Mouse (Mus musculus) neural tube, embryonic 14.5 days (tissue): ENCODE data around the gene Ifih1. TPM values are rescaled to one million over a fixed set of nuclear protein-coding genes. Genes with fewer than 3 reads are reported as not detected.

Experiments used
- ATAC-seq: fragments of 200-750 bp; cut with Nextera tagmentation; 2 replicates; pipeline ENCODE4 v1.8.0; 2017; ENCODE audit warnings: low read depth, mild to moderate bottlenecking, moderate TSS enrichment, moderate library complexity
- H3K27ac ChIP-seq: fragments of 300-500 bp; sonication (generic); 2 replicates; pipeline ENCODE4 v1.5.1; 2014; ENCODE audit warnings: low read depth, mild to moderate bottlenecking, control low read depth, low read length, moderate library complexity, mixed read lengths
- H3K27me3 ChIP-seq: fragments of 300-500 bp; sonication (generic); 2 replicates; pipeline ENCODE4 v1.6.1; 2014; ENCODE audit warnings: low read length; ENCODE audit not compliant: control insufficient read depth, insufficient read depth
- H3K36me3 ChIP-seq: fragments of 300-500 bp; sonication (generic); 2 replicates; pipeline ENCODE4 v1.6.1; 2014; ENCODE audit warnings: low read length, mixed read lengths; ENCODE audit not compliant: control insufficient read depth, insufficient read depth
- H3K4me1 ChIP-seq: fragments of 300-500 bp; sonication (generic); 2 replicates; pipeline ENCODE4 v1.6.1; 2014; ENCODE audit warnings: low read length; ENCODE audit not compliant: control insufficient read depth, insufficient read depth
- H3K4me2 ChIP-seq: fragments of 300-500 bp; sonication (generic); 2 replicates; pipeline ENCODE4 v1.6.1; 2014; ENCODE audit warnings: mild to moderate bottlenecking, low read depth, low read length, control low read depth
- H3K4me3 ChIP-seq: fragments of 300-500 bp; sonication (generic); 2 replicates; pipeline ENCODE4 v1.5.1; 2014; ENCODE audit warnings: low read depth, low read length, control low read depth, mixed read lengths
- H3K9ac ChIP-seq: fragments of 300-500 bp; sonication (generic); replicated peaks from 2 replicates; pipeline ENCODE4 v1.6.1; 2014; ENCODE audit warnings: low read depth, mild to moderate bottlenecking, control low read depth, low read length, mixed read lengths
- H3K9me3 ChIP-seq: fragments of 300-500 bp; sonication (generic); 2 replicates; pipeline ENCODE4 v1.6.1; 2016; ENCODE audit warnings: low read length; ENCODE audit not compliant: control insufficient read depth
- WGBS: fragments of 180-500 bp; shearing (Covaris S2); extraction: QIAGEN DNeasy Blood & Tissue Kit; methylation state at CpG from one replicate; pipeline ENCODE4 v1.1.7; 2014; 5-methylcytosine and 5-hydroxymethylcytosine counted together
- polyA plus RNA-seq: library from polyadenylated mRNA; unstranded; fragments of >200 nt; fragmentation: Nextera tagmentation; extraction: Ambion mirVana; gene quantifications from 2 replicates; pipeline ENCODE4 v1.2.1, GENCODE M21; 2014

Ifih1 gene
- polyA plus RNA-seq = 0.47 and 0.80 TPM in 2 replicates

GRCm38 (mm10) chr2:62646014-62646645 lies at the start of gene Ifih1:
Gene Ifih1, minus strand, starts transcription at chr2:62646255.
- ATAC-seq = peak; percentile 88
- Histone ChIP-seq H3K4me2 (peak within 1 kb of the TSS; percentile 65), H3K4me1 (no peaks in the 10 kb centered on the region), H3K9me3 (no peaks in the 10 kb centered on the region), H3K9ac (peak within 1 kb of the TSS; percentile 33; the same call in 1 of the 2 replicates), H3K36me3 (no peaks in the 10 kb centered on the region), H3K4me3 (peak within 1 kb of the TSS; percentile 39), H3K27ac (no peak within 1 kb of the TSS), H3K27me3 (no peaks in the 10 kb centered on the region)
- under 1% methylated on average over 30 of the region's 30 CpGs for WGBS

GRCm38 (mm10) chr2:62685934-62686333 lies 39.9 kb upstream of the Ifih1 start:
- H3K9me3 ChIP-seq = no peaks in the 10 kb centered on the region
- no peaks in the 10 kb centered on the region for H3K4me1 ChIP-seq
- no peak overlapping the region for H3K4me2 ChIP-seq
- WGBS = 90% methylated on average over 6 of the region's 6 CpGs
- H3K4me3 ChIP-seq = no peak overlapping the region
- no peak for ATAC-seq
- no peak overlapping the region for H3K27ac ChIP-seq
- no peaks in the 10 kb centered on the region for H3K27me3 ChIP-seq
- H3K36me3 ChIP-seq = no peaks in the 10 kb centered on the region
- H3K9ac ChIP-seq = no peak overlapping the region

- Histone ChIP-seq H3K27ac (no peak overlapping the region), H3K4me3 (no peak overlapping the region), H3K9me3 (no peaks in the 10 kb centered on the region), H3K36me3 (no peaks in the 10 kb centered on the region), H3K4me1 (no peaks in the 10 kb centered on the region), H3K9ac (no peak overlapping the region), H3K27me3 (no peaks in the 10 kb centered on the region), H3K4me2 (no peak overlapping the region)
- peak; percentile 21; the same call in 1 of the 2 replicates for ATAC-seq
- WGBS = 72% methylated on average over 3 of the region's 3 CpGs
Measured at GRCm38 (mm10) chr2:62684989-62685595, 39.0 kb upstream of the Ifih1 start.

- Histone ChIP-seq H3K4me3 (no peak overlapping the region), H3K9ac (no peak overlapping the region), H3K27me3 (no peaks in the 10 kb centered on the region), H3K9me3 (no peaks in the 10 kb centered on the region), H3K4me2 (no peak overlapping the region), H3K27ac (no peak overlapping the region), H3K36me3 (no peaks in the 10 kb centered on the region), H3K4me1 (no peaks in the 10 kb centered on the region)
- ATAC-seq = no peak
- WGBS = 80% methylated on average over 8 of the region's 8 CpGs
Measured at GRCm38 (mm10) chr2:62681667-62682066, 35.6 kb upstream of the Ifih1 start.

GRCm38 (mm10) chr2:62672788-62673187 lies 26.7 kb upstream of the Ifih1 start:
- H3K36me3 ChIP-seq = no peaks in the 10 kb centered on the region
- H3K9me3 ChIP-seq = no peaks in the 10 kb centered on the region
- ATAC-seq = no peak
- no peak overlapping the region for H3K4me3 ChIP-seq
- WGBS = 93% methylated on average over 5 of the region's 5 CpGs
- H3K9ac ChIP-seq = no peak overlapping the region
- no peak overlapping the region for H3K4me2 ChIP-seq
- no peaks in the 10 kb centered on the region for H3K4me1 ChIP-seq
- no peak overlapping the region for H3K27ac ChIP-seq
- no peaks in the 10 kb centered on the region for H3K27me3 ChIP-seq

GRCm38 (mm10) chr2:62670767-62671166 lies 24.7 kb upstream of the Ifih1 start:
- Histone ChIP-seq H3K27me3 (no peaks in the 10 kb centered on the region), H3K9ac (no peak overlapping the region), H3K36me3 (no peaks in the 10 kb centered on the region), H3K4me3 (no peak overlapping the region), H3K9me3 (no peaks in the 10 kb centered on the region), H3K27ac (no peak overlapping the region), H3K4me1 (no peaks in the 10 kb centered on the region), H3K4me2 (no peak overlapping the region)
- ATAC-seq = no peak
- 90% methylated on average over 4 of the region's 4 CpGs for whole genome bisulfite sequencing

GRCm38 (mm10) chr2:62670301-62670700 lies 24.2 kb upstream of the Ifih1 start:
- no peaks in the 10 kb centered on the region for H3K4me1 ChIP-seq
- no peak overlapping the region for H3K27ac ChIP-seq
- no peak overlapping the region for H3K4me3 ChIP-seq
- H3K4me2 ChIP-seq = no peak overlapping the region
- no peaks in the 10 kb centered on the region for H3K36me3 ChIP-seq
- no peaks in the 10 kb centered on the region for H3K9me3 ChIP-seq
- WGBS = 91% methylated on average over 5 of the region's 5 CpGs
- H3K9ac ChIP-seq = no peak overlapping the region
- ATAC-seq = no peak
- no peaks in the 10 kb centered on the region for H3K27me3 ChIP-seq

- Histone ChIP-seq H3K27ac (no peak overlapping the region), H3K4me2 (no peak overlapping the region), H3K9me3 (no peaks in the 10 kb centered on the region), H3K36me3 (no peaks in the 10 kb centered on the region), H3K9ac (no peak overlapping the region), H3K4me1 (no peaks in the 10 kb centered on the region), H3K4me3 (no peak overlapping the region), H3K27me3 (no peaks in the 10 kb centered on the region)
- whole genome bisulfite sequencing = 24% methylated on average over 3 of the region's 3 CpGs
- no peak for ATAC-seq
Measured at GRCm38 (mm10) chr2:62669848-62670247, 23.8 kb upstream of the Ifih1 start.

GRCm38 (mm10) chr2:62665536-62665935 lies 19.5 kb upstream of the Ifih1 start:
- Histone ChIP-seq H3K9ac (no peak overlapping the region), H3K4me3 (no peak overlapping the region), H3K36me3 (no peaks in the 10 kb centered on the region), H3K4me1 (no peaks in the 10 kb centered on the region), H3K4me2 (no peak overlapping the region), H3K27me3 (peaks cover 4% of the 10 kb centered on the region; the same call in 1 of the 2 replicates), H3K9me3 (no peaks in the 10 kb centered on the region), H3K27ac (no peak overlapping the region)
- WGBS = 54% methylated on average over 1 of the region's 1 CpGs
- no peak for ATAC-seq
